Mouse (Mus musculus) erythroblast, embryonic 14.5 days (primary cell): ENCODE measurements around the gene Rassf6.

ENCODE experiments used
- GATA1 ChIP-seq: IDR thresholded peaks from 2 replicates; pipeline ENCODE4 v1.6.1; 2012; ENCODE audit warnings: low read length, inconsistent platforms, mixed read lengths
- TAL1 ChIP-seq: IDR thresholded peaks from 3 replicates; pipeline ENCODE4 v1.6.1; 2012; ENCODE audit warnings: low read length, inconsistent platforms, mixed read lengths

GRCm38 (mm10) chr5:90586511-90586910 lies 53.9 kb downstream of the Rassf6 start:
- TF ChIP-seq GATA1 (no peak), TAL1 (no peak)
